Mouse (Mus musculus): ENCODE measurements around the gene Mdm2. TPM values are rescaled to one million over a fixed set of nuclear protein-coding genes. Genes with fewer than 3 reads are reported as not detected.

Mdm2 gene
- total RNA-seq, 4 experiments from 2014 or later: 44.9 to 54.3 (median 51.9) TPM

- DNase-seq (ENCODE audit: low spot score in 2 of 2): no peak
Observed at GRCm38 (mm10) chr10:117645487-117645964, 65.0 kb downstream of the Mdm2 start.

- no peak for DNase-seq (ENCODE audit: low spot score in 2 of 2)
Observed at GRCm38 (mm10) chr10:117644828-117645227, 65.7 kb downstream of the Mdm2 start.

- no peak for DNase-seq (ENCODE audit: low spot score in 2 of 2)
Observed at GRCm38 (mm10) chr10:117644429-117644748, 66.2 kb downstream of the Mdm2 start.

GRCm38 (mm10) chr10:117643711-117644428, 66.7 kb downstream of the Mdm2 start:
- no peak for DNase-seq (ENCODE audit: low spot score in 2 of 2)

- DNase-seq (ENCODE audit: low spot score in 2 of 2): no peak
Observed at GRCm38 (mm10) chr10:117643302-117643701, 67.3 kb downstream of the Mdm2 start.

GRCm38 (mm10) chr10:117642491-117643262, 67.9 kb downstream of the Mdm2 start:
- no peak for DNase-seq (ENCODE audit: low spot score in 2 of 2)

- no peak for DNase-seq (ENCODE audit: low spot score in 2 of 2)
Observed at GRCm38 (mm10) chr10:117642201-117642450, 68.4 kb downstream of the Mdm2 start.

- no peak for DNase-seq (ENCODE audit: low spot score in 2 of 2)
Observed at GRCm38 (mm10) chr10:117641400-117642200, 69.0 kb downstream of the Mdm2 start.

GRCm38 (mm10) chr10:117640595-117641078, 69.9 kb downstream of the Mdm2 start:
- DNase-seq (ENCODE audit: low spot score in 2 of 2): no peak

GRCm38 (mm10) chr10:117639899-117640594, 70.5 kb downstream of the Mdm2 start:
- no peak for DNase-seq (ENCODE audit: low spot score in 2 of 2)

- no peak for DNase-seq (ENCODE audit: low spot score in 2 of 2)
Observed at GRCm38 (mm10) chr10:117639221-117639599, 71.3 kb downstream of the Mdm2 start.

Other genes starting within 250 kb of the Mdm2 start
- gene Cpm, start 81.3 kb downstream of the Mdm2 start, total RNA-seq (2022): 1 to 10 TPM; 7.6 to 8.4 (median 8.1) TPM
- gene Slc35e3, start 35.6 kb upstream of the Mdm2 start, total RNA-seq (2022): 10 to 100 TPM; 29.2 to 31.7 (median 30.3) TPM
- 10 to 100 TPM; 16.2 to 20.4 (median 17.3) TPM for gene Nup107, start 81.9 kb upstream of the Mdm2 start, total RNA-seq (2022)
- gene Rap1b, start 135.3 kb upstream of the Mdm2 start, total RNA-seq (2022): 10 to 100 TPM; 52.8 to 55.2 (median 53.2) TPM